Mouse (Mus musculus) small intestine, adult 2 months (tissue): Measurements from ENCODE around the gene Psmd12. TPM values are rescaled to one million over a fixed set of nuclear protein-coding genes. Genes with fewer than 3 reads are reported as not detected.

Source experiments
- H3K27ac ChIP-seq: fragments of 200-500 bp; 2 replicates; pipeline ENCODE4 v1.5.1; 2012; ENCODE audit warnings: low read depth, low read length, control low read depth, inconsistent platforms; ENCODE audit not compliant: insufficient read depth
- H3K27me3 ChIP-seq: fragments of 200-500 bp; 2 replicates; pipeline ENCODE4 v1.6.1; 2012; ENCODE audit warnings: mild to moderate bottlenecking, moderate library complexity, low read length, inconsistent platforms; ENCODE audit not compliant: control insufficient read depth, insufficient read depth
- H3K36me3 ChIP-seq: fragments of 200-500 bp; 2 replicates; pipeline ENCODE4 v1.6.1; 2012; ENCODE audit warnings: mild to moderate bottlenecking, low read length, control low read depth, inconsistent platforms; ENCODE audit not compliant: control insufficient read depth, insufficient read depth
- H3K4me1 ChIP-seq: fragments of 200-500 bp; 2 replicates; pipeline ENCODE4 v1.6.1; 2012; ENCODE audit warnings: low read length, inconsistent platforms, mixed read lengths; ENCODE audit not compliant: control insufficient read depth, insufficient read depth, insufficient read length
- H3K4me3 ChIP-seq: fragments of 200-500 bp; 2 replicates; pipeline ENCODE4 v1.5.1; 2012; ENCODE audit warnings: low read depth, mild to moderate bottlenecking, control low read depth, inconsistent platforms, low read length, moderate library complexity
- CTCF ChIP-seq: fragments of 200-500 bp; IDR thresholded peaks from 2 replicates; pipeline ENCODE4 v1.5.1; 2012; ENCODE audit warnings: low read depth, mild to moderate bottlenecking, control low read depth, inconsistent platforms, low read length, moderate library complexity, mixed read lengths; ENCODE audit not compliant: insufficient replicate concordance, insufficient read length; ENCODE audit errors: extremely low read depth
- POLR2A ChIP-seq: fragments of 200-500 bp; IDR thresholded peaks from 2 replicates; pipeline ENCODE4 v1.6.1; 2012; ENCODE audit warnings: low read depth, mild to moderate bottlenecking, control low read depth, inconsistent platforms, low read length, moderate library complexity
- WGBS: fragments of 180-500 bp; shearing (Covaris S2); methylation state at CpG from one replicate; pipeline ENCODE4 v1.1.7; 2018; 5-methylcytosine and 5-hydroxymethylcytosine counted together
- polyA plus RNA-seq: library from polyadenylated mRNA; depleted of rRNA; stranded (reverse); fragments of >200 nt; gene quantifications from 2 replicates; pipeline ENCODE4 v1.2.3, GENCODE M21; 2012

Psmd12 gene
- polyA plus RNA-seq, 1 experiment = 3.6 TPM

DNA sequence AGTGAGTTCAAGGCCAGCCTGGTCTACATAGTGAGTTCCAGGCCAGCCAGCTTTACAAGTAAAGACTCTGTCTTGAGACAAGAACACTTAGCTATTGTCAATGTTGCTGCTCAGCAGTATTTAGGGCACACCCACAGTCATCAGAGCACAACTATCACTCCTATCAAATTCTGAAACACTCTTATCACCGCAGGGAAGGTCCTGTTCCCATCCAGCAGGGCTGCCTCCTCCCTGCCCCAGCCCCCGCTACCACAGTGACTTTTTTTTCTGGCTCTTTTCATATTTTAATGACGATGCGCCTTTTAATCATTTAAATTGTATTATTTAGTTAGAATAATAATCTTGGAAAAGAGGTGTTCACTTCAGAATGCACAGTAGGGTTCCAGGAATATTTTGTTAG, 52.2 kb downstream of the Psmd12 start:
- Histone ChIP-seq H3K4me1 (no peaks in the 10 kb centered on the region), H3K27me3 (no peaks in the 10 kb centered on the region), H3K36me3 (no peaks in the 10 kb centered on the region), H3K4me3 (no peak overlapping the region), H3K27ac (no peak overlapping the region)
- 73% methylated on average over 4 of the region's 4 CpGs for WGBS
- TF ChIP-seq POLR2A (no peak), CTCF (no peak)

- no peaks in the 10 kb centered on the region for H3K27me3 ChIP-seq
- H3K36me3 ChIP-seq = no peaks in the 10 kb centered on the region
- no peak overlapping the region for H3K4me3 ChIP-seq
- H3K27ac ChIP-seq = no peak overlapping the region
- TF ChIP-seq POLR2A = no peak
- no peak for TF ChIP-seq CTCF
- 38% methylated on average over 5 of the region's 5 CpGs for WGBS
- H3K4me1 ChIP-seq = no peaks in the 10 kb centered on the region
Observed at GRCm38 (mm10) chr11:107532271-107532670, 53.0 kb downstream of the Psmd12 start.

- no peak overlapping the region for H3K4me3 ChIP-seq
- TF ChIP-seq CTCF = no peak
- no peak for TF ChIP-seq POLR2A
- H3K27ac ChIP-seq = peak overlapping the region; percentile 93
- H3K27me3 ChIP-seq = no peaks in the 10 kb centered on the region
- H3K36me3 ChIP-seq = no peaks in the 10 kb centered on the region
- H3K4me1 ChIP-seq = peaks cover 5% of the 10 kb centered on the region; the same call in 1 of the 2 replicates
- WGBS = 58% methylated on average over 4 of the region's 4 CpGs
Observed at GRCm38 (mm10) chr11:107538994-107539393, 59.7 kb downstream of the Psmd12 start.

GRCm38 (mm10) chr11:107540339-107540738, 61.1 kb downstream of the Psmd12 start:
- Histone ChIP-seq H3K36me3 (no peaks in the 10 kb centered on the region), H3K27ac (no peak overlapping the region), H3K27me3 (no peaks in the 10 kb centered on the region), H3K4me1 (peaks cover 6% of the 10 kb centered on the region; the same call in 1 of the 2 replicates), H3K4me3 (no peak overlapping the region)
- TF ChIP-seq POLR2A (no peak), CTCF (no peak)
- 65% methylated on average over 1 of the region's 1 CpGs for WGBS

DNA sequence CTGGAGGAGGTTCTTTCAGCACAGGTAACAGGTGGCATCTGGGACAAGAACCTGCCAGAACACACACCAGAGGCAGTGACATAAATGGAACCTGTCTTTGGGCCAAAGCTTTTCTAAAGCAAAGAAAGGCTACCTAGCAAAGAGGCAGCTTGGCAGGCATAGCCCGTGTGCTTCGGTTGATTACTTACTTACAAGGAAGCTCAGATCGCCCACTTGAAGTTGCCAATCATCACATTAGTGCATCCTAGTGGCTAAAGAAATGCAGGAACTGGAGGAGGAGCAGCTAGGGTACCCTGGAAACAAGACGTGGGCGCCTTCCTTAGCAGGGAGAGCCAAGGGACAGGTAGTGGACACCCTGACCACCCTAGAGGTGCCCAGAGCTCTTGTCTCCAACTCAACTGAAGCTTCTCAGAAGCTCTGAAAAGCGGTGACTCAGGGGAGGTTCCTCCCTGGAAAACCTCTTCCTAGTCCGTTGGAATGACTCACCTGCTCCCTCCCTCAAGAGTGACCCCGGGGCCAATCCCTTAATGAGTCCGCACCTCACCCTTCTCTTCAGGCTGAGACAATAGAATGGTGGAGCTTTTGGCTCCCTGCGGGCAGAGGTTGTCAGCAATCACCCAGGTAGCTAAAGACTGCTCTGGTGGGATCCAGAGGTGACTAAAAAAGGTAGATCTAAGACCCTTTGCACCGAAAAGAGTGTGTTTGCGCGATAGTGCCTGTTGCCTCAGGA, 66.6 kb downstream of the Psmd12 start:
- H3K27ac ChIP-seq = peak overlapping the region; percentile 87
- peaks cover 4% of the 10 kb centered on the region; the same call in 1 of the 2 replicates for H3K36me3 ChIP-seq
- no peaks in the 10 kb centered on the region for H3K27me3 ChIP-seq
- WGBS = 21% methylated on average over 13 of the region's 13 CpGs
- H3K4me1 ChIP-seq = peaks cover 8% of the 10 kb centered on the region
- TF ChIP-seq POLR2A (peak; percentile 50; the same call in 1 of the 2 replicates), CTCF (no peak)
- peak overlapping the region; percentile 23; the same call in 1 of the 2 replicates for H3K4me3 ChIP-seq

DNA sequence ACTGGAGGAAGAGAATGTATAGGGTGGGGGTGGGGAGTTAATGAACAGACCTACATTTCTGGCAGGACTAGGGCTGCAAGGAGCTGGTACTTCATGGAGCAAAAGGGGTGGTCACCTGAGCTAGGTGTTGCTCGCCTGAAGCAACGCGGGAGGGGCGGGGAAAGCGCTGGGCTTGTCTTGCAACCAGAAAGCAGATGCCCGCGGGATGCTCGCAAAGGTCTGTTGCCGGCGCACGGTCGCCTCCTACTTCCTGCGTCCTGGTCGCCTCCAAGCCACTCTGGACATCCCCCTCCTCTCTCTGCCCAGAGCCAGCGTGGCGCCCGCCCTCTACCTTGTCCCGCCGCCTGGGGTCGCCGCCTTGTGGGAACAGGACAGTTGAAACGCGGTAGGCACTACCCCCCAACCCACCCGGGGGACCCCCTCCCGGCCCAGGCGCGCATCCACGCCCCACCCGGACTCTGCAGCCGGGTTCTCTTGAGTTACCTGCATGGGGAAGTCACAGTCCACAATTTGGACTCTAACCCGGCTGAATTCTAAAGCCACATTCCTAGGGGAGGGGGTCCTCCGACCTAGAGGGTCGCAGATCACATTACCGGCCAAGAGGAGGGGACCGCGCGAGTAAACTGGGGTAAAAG, 67.5 kb downstream of the Psmd12 start:
- Histone ChIP-seq H3K4me1 (peaks cover 8% of the 10 kb centered on the region), H3K27me3 (no peaks in the 10 kb centered on the region), H3K36me3 (peaks cover 11% of the 10 kb centered on the region), H3K27ac (peak overlapping the region; percentile 87), H3K4me3 (peak overlapping the region; percentile 88)
- TF ChIP-seq CTCF (no peak), POLR2A (0 out of 2 replicates have a peak, but pooled peaks have one; percentile 13)
- under 1% methylated on average over 37 of the region's 37 CpGs for WGBS
